Mouse (Mus musculus): Measurements from ENCODE around the gene Psmb7. TPM values are rescaled to one million over a fixed set of nuclear protein-coding genes. Genes with fewer than 3 reads are reported as not detected.

Gene Psmb7
- polyA plus RNA-seq, 1 experiment from 2014 or later, result 299 TPM

DNA sequence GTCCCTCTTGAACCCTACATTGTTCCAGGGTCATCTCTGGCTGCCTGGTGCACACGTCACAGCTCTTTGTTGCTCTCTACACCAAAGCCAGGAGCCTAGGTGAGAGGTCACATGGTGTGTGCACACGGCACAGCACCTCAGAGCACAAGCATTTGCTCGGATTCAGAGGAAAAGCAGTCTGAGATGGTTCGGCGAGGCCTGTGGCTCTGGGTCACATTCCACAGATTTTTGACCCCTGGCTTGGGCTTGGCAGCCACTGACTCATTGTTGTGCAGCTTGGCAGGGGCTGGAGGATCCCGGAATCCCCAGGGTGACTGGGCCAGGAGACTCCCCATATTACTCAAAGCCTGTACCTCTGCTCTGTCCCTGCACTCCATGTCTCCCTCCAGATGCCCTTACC lies 97.7 kb downstream of the Psmb7 start:
- Histone ChIP-seq H3K9ac (ENCODE audit: low read depth, low read length) (no peak overlapping the region), H3K4me1 (ENCODE audit: control insufficient read depth, insufficient read depth, low read depth, low read length) (peaks cover 5% of the 10 kb centered on the region; the same call in 1 of the 2 replicates), H3K36me3 (ENCODE audit: control insufficient read depth, insufficient read depth, low read length) (no peaks in the 10 kb centered on the region), H3K27ac (ENCODE audit: low read depth, low read length) (no peak overlapping the region), H3K4me2 (ENCODE audit: low read length) (no peak overlapping the region), H3K9me3 (ENCODE audit: control insufficient read depth, low read length) (no peaks in the 10 kb centered on the region), H3K27me3 (replicated peaks; ENCODE audit: control insufficient read depth, insufficient read depth, low read length) (no peaks in the 10 kb centered on the region), H3K4me3 (ENCODE audit: low read length) (no peak overlapping the region)
- ATAC-seq, result 0 out of 2 replicates have a peak, but pooled peaks have one; percentile 3
- WGBS, result 15% methylated on average over 6 of the region's 6 CpGs

DNA sequence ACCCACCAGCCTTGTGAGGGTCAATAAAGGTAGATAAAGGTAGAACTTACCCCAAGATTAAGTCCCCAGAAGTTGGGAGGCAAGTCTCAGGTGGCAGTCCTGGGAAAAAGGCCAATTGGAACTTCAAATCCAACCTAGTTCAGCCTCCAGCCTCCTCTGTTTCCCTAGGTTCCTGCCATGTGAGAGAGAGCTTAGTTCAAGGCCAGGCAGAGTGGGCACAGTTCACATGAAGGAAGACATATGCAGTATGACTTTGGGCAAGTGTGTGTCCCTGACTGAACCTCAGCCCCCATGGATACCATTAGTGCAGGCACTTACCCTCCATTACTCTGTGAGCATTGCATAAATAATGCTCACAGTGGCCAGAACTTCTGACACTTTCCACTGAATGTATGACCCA lies 98.2 kb downstream of the Psmb7 start:
- Histone ChIP-seq H3K4me3 (ENCODE audit: low read length) (no peak overlapping the region), H3K4me1 (ENCODE audit: control insufficient read depth, insufficient read depth, low read depth, low read length) (peaks cover 5% of the 10 kb centered on the region; the same call in 1 of the 2 replicates), H3K4me2 (ENCODE audit: low read length) (no peak overlapping the region), H3K36me3 (ENCODE audit: control insufficient read depth, insufficient read depth, low read length) (no peaks in the 10 kb centered on the region), H3K9me3 (ENCODE audit: control insufficient read depth, low read length) (no peaks in the 10 kb centered on the region), H3K27ac (ENCODE audit: low read depth, low read length) (no peak overlapping the region), H3K9ac (ENCODE audit: low read depth, low read length) (no peak overlapping the region), H3K27me3 (replicated peaks; ENCODE audit: control insufficient read depth, insufficient read depth, low read length) (no peaks in the 10 kb centered on the region)
- no peak for ATAC-seq

DNA sequence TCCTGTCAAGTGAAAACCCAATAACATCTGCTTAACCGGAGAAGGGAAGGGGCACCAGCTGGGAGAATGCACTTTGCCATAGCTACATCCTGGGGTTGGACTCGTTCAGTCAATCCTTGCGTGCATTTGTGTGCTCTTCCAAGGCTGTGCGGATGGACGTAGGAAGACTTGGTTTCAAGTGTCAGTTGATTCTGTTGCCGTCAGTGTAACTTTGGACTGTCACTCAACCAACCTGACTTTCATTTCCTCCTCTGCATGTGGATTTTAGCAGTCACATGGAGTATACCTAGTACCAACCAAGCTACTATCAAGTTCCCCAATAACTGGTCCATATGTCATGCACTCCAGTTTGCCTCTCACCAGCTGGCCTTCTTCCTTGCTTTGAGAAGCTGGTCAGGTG lies 98.9 kb downstream of the Psmb7 start:
- ATAC-seq, result no peak
- WGBS, result 84% methylated on average over 6 of the region's 6 CpGs
- H3K4me3 ChIP-seq (ENCODE audit: low read length), result no peak overlapping the region
- H3K9me3 ChIP-seq (ENCODE audit: control insufficient read depth, low read length), result no peaks in the 10 kb centered on the region
- H3K27ac ChIP-seq (ENCODE audit: low read depth, low read length), result no peak overlapping the region
- no peaks in the 10 kb centered on the region for H3K36me3 ChIP-seq (ENCODE audit: control insufficient read depth, insufficient read depth, low read length)
- no peaks in the 10 kb centered on the region for H3K27me3 ChIP-seq (replicated peaks; ENCODE audit: control insufficient read depth, insufficient read depth, low read length)
- no peak overlapping the region for H3K9ac ChIP-seq (ENCODE audit: low read depth, low read length)
- peaks cover 9% of the 10 kb centered on the region for H3K4me1 ChIP-seq (ENCODE audit: control insufficient read depth, insufficient read depth, low read depth, low read length)
- H3K4me2 ChIP-seq (ENCODE audit: low read length), result no peak overlapping the region

DNA sequence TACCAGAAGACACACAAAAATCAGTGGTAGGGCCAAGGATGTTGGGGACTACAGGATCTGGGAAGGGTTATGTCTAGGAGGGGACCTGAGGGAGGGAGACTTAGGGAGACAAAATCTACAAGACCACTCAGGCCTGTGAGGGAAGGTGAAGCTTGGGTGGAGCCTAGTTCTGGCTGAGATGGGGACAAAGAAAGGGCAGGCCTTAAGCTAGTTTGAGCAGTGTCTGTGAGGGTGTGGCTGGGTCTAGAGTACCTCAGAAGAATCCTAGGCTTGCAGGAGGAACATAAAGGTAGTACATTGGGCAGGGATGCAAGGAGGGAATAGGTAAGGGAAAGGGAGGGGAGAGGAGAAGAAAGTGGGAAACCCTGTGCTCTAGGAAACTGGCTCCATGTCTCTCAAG lies 99.5 kb downstream of the Psmb7 start:
- Histone ChIP-seq H3K9me3 (ENCODE audit: control insufficient read depth, low read length) (no peaks in the 10 kb centered on the region), H3K4me3 (ENCODE audit: low read length) (no peak overlapping the region), H3K27ac (ENCODE audit: low read depth, low read length) (no peak overlapping the region), H3K9ac (ENCODE audit: low read depth, low read length) (no peak overlapping the region), H3K36me3 (ENCODE audit: control insufficient read depth, insufficient read depth, low read length) (no peaks in the 10 kb centered on the region), H3K27me3 (replicated peaks; ENCODE audit: control insufficient read depth, insufficient read depth, low read length) (no peaks in the 10 kb centered on the region), H3K4me1 (ENCODE audit: control insufficient read depth, insufficient read depth, low read depth, low read length) (peaks cover 15% of the 10 kb centered on the region), H3K4me2 (ENCODE audit: low read length) (no peak overlapping the region)
- no peak for ATAC-seq

- Histone ChIP-seq H3K27ac (ENCODE audit: low read depth, low read length) (no peak overlapping the region), H3K4me2 (ENCODE audit: low read length) (no peak overlapping the region), H3K4me1 (ENCODE audit: control insufficient read depth, insufficient read depth, low read depth, low read length) (peaks cover 15% of the 10 kb centered on the region), H3K9me3 (ENCODE audit: control insufficient read depth, low read length) (no peaks in the 10 kb centered on the region), H3K9ac (ENCODE audit: low read depth, low read length) (no peak overlapping the region), H3K4me3 (ENCODE audit: low read length) (no peak overlapping the region), H3K27me3 (replicated peaks; ENCODE audit: control insufficient read depth, insufficient read depth, low read length) (no peaks in the 10 kb centered on the region), H3K36me3 (ENCODE audit: control insufficient read depth, insufficient read depth, low read length) (no peaks in the 10 kb centered on the region)
- no peak for ATAC-seq
- WGBS, result 64% methylated on average over 2 of the region's 2 CpGs
Measured at GRCm38 (mm10) chr2:38543158-38543557, 100.7 kb downstream of the Psmb7 start.

DNA sequence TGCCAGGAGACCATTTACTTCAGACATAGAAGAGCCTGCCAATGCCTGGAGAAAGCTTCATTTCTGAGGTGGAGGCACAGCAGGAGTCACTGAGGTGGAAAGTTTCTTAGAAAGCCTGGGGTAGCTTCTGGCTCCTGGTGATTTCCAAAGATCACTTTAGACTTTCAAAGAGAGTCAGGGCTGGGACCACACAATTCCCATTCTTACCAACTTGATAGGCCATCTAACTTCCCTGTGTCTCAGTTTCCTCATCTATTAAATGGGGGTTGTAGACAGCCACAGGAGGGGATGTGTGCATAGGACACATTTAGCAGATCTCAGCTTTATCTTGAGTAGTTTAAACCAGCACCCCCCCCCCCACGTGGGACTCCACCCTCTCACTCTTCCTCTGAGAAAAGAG lies 101.5 kb downstream of the Psmb7 start:
- Histone ChIP-seq H3K36me3 (ENCODE audit: control insufficient read depth, insufficient read depth, low read length) (no peaks in the 10 kb centered on the region), H3K9ac (ENCODE audit: low read depth, low read length) (no peak overlapping the region), H3K27me3 (replicated peaks; ENCODE audit: control insufficient read depth, insufficient read depth, low read length) (no peaks in the 10 kb centered on the region), H3K9me3 (ENCODE audit: control insufficient read depth, low read length) (no peaks in the 10 kb centered on the region), H3K4me3 (ENCODE audit: low read length) (no peak overlapping the region), H3K27ac (ENCODE audit: low read depth, low read length) (no peak overlapping the region), H3K4me2 (ENCODE audit: low read length) (no peak overlapping the region), H3K4me1 (ENCODE audit: control insufficient read depth, insufficient read depth, low read depth, low read length) (peaks cover 21% of the 10 kb centered on the region)
- no peak for ATAC-seq
- WGBS, result 50% methylated on average over 1 of the region's 1 CpGs

DNA sequence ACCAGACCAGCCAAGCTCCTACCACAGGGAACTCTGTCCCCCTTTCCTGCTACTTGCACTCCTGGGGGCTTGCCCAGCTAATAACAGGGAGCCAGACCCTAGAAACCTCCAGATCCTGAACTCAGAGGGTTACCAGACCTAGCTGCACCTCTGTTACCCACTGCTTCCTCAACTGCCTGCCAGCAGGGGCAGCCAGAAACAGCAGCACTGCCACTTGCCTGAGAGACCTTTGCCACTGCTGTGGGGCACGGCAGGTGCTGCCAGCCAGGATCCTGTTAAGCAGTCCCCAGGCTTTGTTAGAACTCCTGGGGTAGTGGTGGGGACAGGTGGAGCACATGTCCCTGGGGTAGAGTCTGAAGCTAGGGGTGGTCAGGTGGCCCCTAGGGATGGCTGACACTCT lies 102.3 kb downstream of the Psmb7 start:
- no peak overlapping the region for H3K4me2 ChIP-seq (ENCODE audit: low read length)
- no peaks in the 10 kb centered on the region for H3K9me3 ChIP-seq (ENCODE audit: control insufficient read depth, low read length)
- H3K9ac ChIP-seq (ENCODE audit: low read depth, low read length), result no peak overlapping the region
- 64% methylated on average over 1 of the region's 1 CpGs for whole genome bisulfite sequencing
- H3K36me3 ChIP-seq (ENCODE audit: control insufficient read depth, insufficient read depth, low read length), result no peaks in the 10 kb centered on the region
- ATAC-seq, result no peak
- H3K27me3 ChIP-seq (replicated peaks; ENCODE audit: control insufficient read depth, insufficient read depth, low read length), result no peaks in the 10 kb centered on the region
- H3K4me3 ChIP-seq (ENCODE audit: low read length), result no peak overlapping the region
- peaks cover 22% of the 10 kb centered on the region for H3K4me1 ChIP-seq (ENCODE audit: control insufficient read depth, insufficient read depth, low read depth, low read length)
- no peak overlapping the region for H3K27ac ChIP-seq (ENCODE audit: low read depth, low read length)

GRCm38 (mm10) chr2:38541101-38541500 lies 102.8 kb downstream of the Psmb7 start:
- Histone ChIP-seq H3K4me3 (ENCODE audit: low read length) (no peak overlapping the region), H3K9ac (ENCODE audit: low read depth, low read length) (no peak overlapping the region), H3K36me3 (ENCODE audit: control insufficient read depth, insufficient read depth, low read length) (no peaks in the 10 kb centered on the region), H3K4me1 (ENCODE audit: control insufficient read depth, insufficient read depth, low read depth, low read length) (peaks cover 20% of the 10 kb centered on the region), H3K9me3 (ENCODE audit: control insufficient read depth, low read length) (no peaks in the 10 kb centered on the region), H3K27me3 (replicated peaks; ENCODE audit: control insufficient read depth, insufficient read depth, low read length) (no peaks in the 10 kb centered on the region), H3K27ac (ENCODE audit: low read depth, low read length) (no peak overlapping the region), H3K4me2 (ENCODE audit: low read length) (no peak overlapping the region)
- 79% methylated on average over 3 of the region's 3 CpGs for WGBS
- no peak for ATAC-seq

DNA sequence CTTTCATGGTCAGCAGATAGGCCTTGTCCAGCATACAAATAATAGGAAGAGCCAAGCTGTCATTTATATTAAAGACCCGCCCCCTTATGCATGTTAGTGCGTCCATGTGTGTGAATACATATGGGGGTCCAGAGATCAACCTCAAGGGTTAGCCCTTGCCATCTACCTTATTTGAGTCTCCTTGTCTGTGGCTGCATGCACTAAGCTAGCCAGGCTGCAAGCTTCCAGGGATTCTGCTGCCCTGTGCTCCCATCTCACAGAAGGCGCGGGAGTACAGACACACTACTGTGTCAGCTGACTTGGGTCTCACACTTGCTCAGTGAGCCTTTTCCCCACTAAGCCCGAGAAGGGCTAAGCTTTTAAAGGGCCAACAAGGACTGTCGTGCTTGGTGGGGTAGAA lies 103.2 kb downstream of the Psmb7 start:
- WGBS, result 73% methylated on average over 6 of the region's 6 CpGs
- no peak overlapping the region for H3K4me2 ChIP-seq (ENCODE audit: low read length)
- H3K4me1 ChIP-seq (ENCODE audit: control insufficient read depth, insufficient read depth, low read depth, low read length), result peaks cover 22% of the 10 kb centered on the region
- no peak overlapping the region for H3K27ac ChIP-seq (ENCODE audit: low read depth, low read length)
- no peaks in the 10 kb centered on the region for H3K9me3 ChIP-seq (ENCODE audit: control insufficient read depth, low read length)
- ATAC-seq, result no peak
- no peaks in the 10 kb centered on the region for H3K36me3 ChIP-seq (ENCODE audit: control insufficient read depth, insufficient read depth, low read length)
- no peak overlapping the region for H3K9ac ChIP-seq (ENCODE audit: low read depth, low read length)
- no peaks in the 10 kb centered on the region for H3K27me3 ChIP-seq (replicated peaks; ENCODE audit: control insufficient read depth, insufficient read depth, low read length)
- no peak overlapping the region for H3K4me3 ChIP-seq (ENCODE audit: low read length)

DNA sequence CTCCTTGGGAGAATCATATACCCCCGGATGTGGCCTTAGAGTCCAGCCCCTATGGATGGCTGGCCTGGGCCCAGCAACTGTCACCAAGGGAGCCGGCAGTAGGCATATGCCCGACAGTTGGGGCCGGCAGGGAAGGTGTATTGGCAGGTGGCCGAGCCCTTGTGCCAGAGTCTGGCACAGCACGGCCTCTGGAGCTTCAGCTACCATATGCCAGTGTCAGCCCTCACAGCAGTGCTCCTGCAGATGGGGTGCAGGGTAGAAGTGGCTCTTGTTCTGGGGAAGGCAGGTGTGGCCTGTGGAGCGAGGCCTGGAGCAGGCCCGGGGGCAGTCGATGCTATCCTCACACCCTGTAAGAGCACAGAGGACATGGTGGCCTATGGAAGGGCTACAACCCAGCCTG lies 104.2 kb downstream of the Psmb7 start:
- Histone ChIP-seq H3K4me1 (ENCODE audit: control insufficient read depth, insufficient read depth, low read depth, low read length) (peaks cover 22% of the 10 kb centered on the region), H3K4me2 (ENCODE audit: low read length) (no peak overlapping the region), H3K27me3 (replicated peaks; ENCODE audit: control insufficient read depth, insufficient read depth, low read length) (no peaks in the 10 kb centered on the region), H3K27ac (ENCODE audit: low read depth, low read length) (no peak overlapping the region), H3K36me3 (ENCODE audit: control insufficient read depth, insufficient read depth, low read length) (no peaks in the 10 kb centered on the region), H3K9me3 (ENCODE audit: control insufficient read depth, low read length) (no peaks in the 10 kb centered on the region), H3K9ac (ENCODE audit: low read depth, low read length) (no peak overlapping the region), H3K4me3 (ENCODE audit: low read length) (no peak overlapping the region)
- ATAC-seq, result peak; percentile 75
- WGBS, result 47% methylated on average over 9 of the region's 9 CpGs

Measured in hindbrain, embryonic 16.5 days (tissue).